Comparison of ENCODE assay signal across 13 mouse cellular contexts in genomic region chr3:94565557-94565956, GRCm38 (mm10). TPM values are rescaled to one million over a fixed set of nuclear protein-coding genes. Genes with fewer than 3 reads are reported as not detected.
DNase-seq lines count a peak whose midpoint lies in the region; ATAC-seq and TF ChIP-seq lines count a peak whose summit lies in the region.
"Had no signal": no experiment of that assay in that cellular context is flagged by ENCODE, and none has a peak within 500 bp of the region (broad histone marks: within the 10 kb centered on the region; RNA-seq: fewer than 3 reads in every experiment).

No protein-coding gene starts in this region.

- no peak overlapping the region for H3K4me3 ChIP-seq in lung, postnatal 0 days (ENCODE audit: low read depth, low read length)
- H3K4me3 ChIP-seq in intestine, embryonic 15.5 days (replicated peaks), result no peak overlapping the region
- H3K4me3 ChIP-seq in midbrain, embryonic 10.5 days, result no peak overlapping the region
- H3K4me3 ChIP-seq in liver, embryonic 11.5 days (ENCODE audit: low read depth, low read length), result no peak overlapping the region
- H3K4me3 ChIP-seq: liver, embryonic 12.5 days had no signal

- no peak for TF ChIP-seq CTCF in lung, postnatal 0 days (IDR thresholded peaks at IDR 0.05)

- WGBS in lung, postnatal 0 days, result 66% methylated on average over 2 of the region's 2 CpGs
- WGBS in intestine, embryonic 15.5 days, result 61% methylated on average over 2 of the region's 2 CpGs
- 85% methylated on average over 2 of the region's 2 CpGs for WGBS in midbrain, embryonic 10.5 days
- WGBS in liver, embryonic 11.5 days, result 86% methylated on average over 2 of the region's 2 CpGs

- no peak overlapping the region for H3K4me2 ChIP-seq in lung, postnatal 0 days (replicated peaks; ENCODE audit: low read depth, low read length)
- H3K4me2 ChIP-seq in intestine, embryonic 15.5 days (replicated peaks), result no peak overlapping the region
- H3K4me2 ChIP-seq in liver, embryonic 11.5 days, result no peak overlapping the region
- H3K4me2 ChIP-seq: liver, embryonic 12.5 days had no signal

- H3K9me3 ChIP-seq in lung, postnatal 0 days (ENCODE audit: low read length), result no peaks in the 10 kb centered on the region
- no peaks in the 10 kb centered on the region for H3K9me3 ChIP-seq in intestine, embryonic 15.5 days
- H3K9me3 ChIP-seq in midbrain, embryonic 10.5 days (replicated peaks), result no peaks in the 10 kb centered on the region
- H3K9me3 ChIP-seq in liver, embryonic 11.5 days (ENCODE audit: control insufficient read depth, low read length), result no peaks in the 10 kb centered on the region
- H3K9me3 ChIP-seq: liver, embryonic 12.5 days had no signal

- ATAC-seq in lung, postnatal 0 days, result peak; percentile 71
- ATAC-seq in intestine, embryonic 15.5 days, result peak; percentile 73
- ATAC-seq in liver, embryonic 11.5 days (replicated peaks; ENCODE audit: low FRiP score), result no peak
- ATAC-seq: inflammation-experienced regulatory T-cells, adult 6 months; liver, embryonic 12.5 days had no signal

- intact Hi-C loops in gastrocnemius, postnatal 14 days (cut with DNase I; ENCODE audit: low total_unique reads), result no loop called here

- DNase-seq in gastrocnemius, adult 18-20 months (ENCODE audit: low spot score), result peak; percentile 25
- DNase-seq in gastrocnemius, postnatal 14 days, result no peak
- DNase-seq in lung, postnatal 0 days (ENCODE audit: low spot score), result peak; percentile 70
- no peak for DNase-seq in lung, adult 18-20 months
- no peak for DNase-seq in ovary, postnatal 10 days (ENCODE audit: low spot score)
- DNase-seq in midbrain, embryonic 10.5 days (ENCODE audit: low spot score), result no peak
- no peak for DNase-seq in liver, embryonic 11.5 days (ENCODE audit: low spot score)
- DNase-seq: layer of hippocampus, adult 9-11 months; midbrain, embryonic 14.5 days; thymus, postnatal 14 days had no signal

- peaks cover 5% of the 10 kb centered on the region; the same call in 1 of the 2 replicates for H3K4me1 ChIP-seq in lung, postnatal 0 days (ENCODE audit: insufficient read depth, low read depth, low read length)
- H3K4me1 ChIP-seq in intestine, embryonic 15.5 days (replicated peaks), result peaks cover 2% of the 10 kb centered on the region; the same call in 1 of the 2 replicates
- peaks cover 8% of the 10 kb centered on the region; the same call in 1 of the 2 replicates for H3K4me1 ChIP-seq in midbrain, embryonic 10.5 days
- H3K4me1 ChIP-seq in liver, embryonic 11.5 days (replicated peaks; ENCODE audit: control insufficient read depth, insufficient read depth, low read length), result peaks cover 2% of the 10 kb centered on the region; the same call in 1 of the 2 replicates

- H3K9ac ChIP-seq in lung, postnatal 0 days (replicated peaks; ENCODE audit: low read depth), result no peak overlapping the region
- H3K9ac ChIP-seq in intestine, embryonic 15.5 days, result no peak overlapping the region
- H3K9ac ChIP-seq in liver, embryonic 11.5 days (ENCODE audit: low read depth, low read length), result no peak overlapping the region
- H3K9ac ChIP-seq: liver, embryonic 12.5 days had no signal

- H3K36me3 ChIP-seq in lung, postnatal 0 days (ENCODE audit: insufficient read depth, low read length), result no peaks in the 10 kb centered on the region
- H3K36me3 ChIP-seq in intestine, embryonic 15.5 days, result no peaks in the 10 kb centered on the region
- H3K36me3 ChIP-seq in midbrain, embryonic 10.5 days, result peaks cover 9% of the 10 kb centered on the region
- no peaks in the 10 kb centered on the region for H3K36me3 ChIP-seq in liver, embryonic 11.5 days (ENCODE audit: control insufficient read depth, insufficient read depth, low read length)

- TF ChIP-seq EP300 in lung, postnatal 0 days (IDR thresholded peaks at IDR 0.05), result no peak

- no peak overlapping the region for H3K27ac ChIP-seq in lung, postnatal 0 days (ENCODE audit: low read length)
- no peak overlapping the region for H3K27ac ChIP-seq in intestine, embryonic 15.5 days
- no peak overlapping the region for H3K27ac ChIP-seq in midbrain, embryonic 10.5 days (replicated peaks)
- H3K27ac ChIP-seq in liver, embryonic 11.5 days (ENCODE audit: low read depth, low read length), result no peak overlapping the region
- H3K27ac ChIP-seq: liver, embryonic 12.5 days had no signal

- no peaks in the 10 kb centered on the region for H3K27me3 ChIP-seq in lung, postnatal 0 days (replicated peaks; ENCODE audit: insufficient read depth, low read length)
- H3K27me3 ChIP-seq in intestine, embryonic 15.5 days (replicated peaks), result no peaks in the 10 kb centered on the region
- no peaks in the 10 kb centered on the region for H3K27me3 ChIP-seq in midbrain, embryonic 10.5 days (ENCODE audit: low read depth, poor library complexity, severe bottlenecking)
- no peaks in the 10 kb centered on the region for H3K27me3 ChIP-seq in liver, embryonic 11.5 days (replicated peaks; ENCODE audit: control insufficient read depth, insufficient read depth, low read length)
- H3K27me3 ChIP-seq: liver, embryonic 12.5 days had no signal

RNA-seq across cellular contexts. Expression of gene Snx27, which starts 17.0 kb away (rescaled TPM):
- 10 to 100 TPM; 32.5 to 38.7 TPM for total RNA-seq in gastrocnemius, adult 18-20 months (2021)
- 10 to 100 TPM; 23.8 to 25.1 TPM for total RNA-seq in gastrocnemius, postnatal 14 days (2021)
- 21.5 and 28.3 TPM in 2 replicates for polyA plus RNA-seq in lung, postnatal 0 days (2015; fragmentation: Nextera tagmentation; extraction: Ambion mirVana)
- polyA plus RNA-seq in intestine, embryonic 15.5 days (2015; fragmentation: Nextera tagmentation; extraction: Ambion mirVana), result 35.5 and 36.2 TPM in 2 replicates
- 44.8 and 48.6 TPM in 2 replicates for polyA plus RNA-seq in midbrain, embryonic 10.5 days (2016; fragmentation: Nextera tagmentation; extraction: Ambion mirVana)
- polyA plus RNA-seq in liver, embryonic 11.5 days (2014; fragmentation: Nextera tagmentation; extraction: Ambion mirVana), result 24.4 and 24.7 TPM in 2 replicates

Comparison
In these comparisons a context has a peak if more than half of its experiments do, and no peak if none do; other contexts are left out.
1. DNase-seq: peak in gastrocnemius, adult 18-20 months (single experiment) and lung, postnatal 0 days (single experiment); none in gastrocnemius, postnatal 14 days (single experiment), lung, adult 18-20 months (0 of 2), ovary, postnatal 10 days (single experiment), midbrain, embryonic 10.5 days (single experiment) and liver, embryonic 11.5 days (single experiment).